Mouse (Mus musculus): ENCODE results near the gene Pip4k2b.

Pip4k2b gene

GRCm38 (mm10) chr11:97744063-97744717 lies at the start of gene Pip4k2b:
TSS of gene Pip4k2b (minus strand) at chr11:97744704.
- CTCF ChIA-PET, result interaction anchor here (0.6 kb wide), 1 partner anchor 396 kb away, joined by 3 read pairs; no protein-coding TSS in a partner anchor

- CTCF ChIA-PET, result interaction anchor here (0.5 to 0.7 kb wide), 3 partner anchors 8 to 244 kb away, joined by 5 to 10 read pairs (median 5); no protein-coding TSS in a partner anchor
Measured at GRCm38 (mm10) chr11:97793165-97793564, 48.7 kb upstream of the Pip4k2b start.

DNA sequence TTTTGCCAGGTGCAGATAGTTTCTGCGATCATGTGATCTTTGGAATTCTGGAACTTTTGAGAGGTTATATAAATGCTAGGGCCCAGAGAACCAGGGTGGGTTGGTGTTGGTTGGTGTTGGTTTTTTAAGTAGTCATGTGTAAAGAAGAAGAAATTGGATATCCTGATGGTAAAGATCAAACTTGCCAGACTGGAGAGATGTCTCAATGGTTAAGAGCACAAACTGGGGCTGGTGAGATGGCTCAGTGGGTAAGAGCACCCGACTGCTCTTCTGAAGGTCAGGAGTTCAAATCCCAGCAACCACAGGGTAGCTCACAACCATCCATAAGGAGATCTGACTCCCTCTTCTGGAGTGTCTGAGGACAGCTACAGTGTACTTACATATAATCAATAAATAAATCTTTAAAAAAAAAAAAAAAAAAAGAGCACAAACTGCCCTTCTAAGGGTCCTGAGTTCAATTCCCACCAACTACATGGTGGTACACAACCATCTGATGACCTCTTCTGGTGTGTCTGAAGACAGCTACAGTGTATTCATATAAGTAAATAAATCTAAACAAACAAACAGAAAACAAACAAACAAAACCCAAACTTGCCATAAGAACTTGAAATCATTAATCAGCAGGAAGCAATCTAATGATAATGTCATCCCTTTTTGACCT lies 46.4 kb upstream of the Pip4k2b start:
- CTCF ChIA-PET, result interaction anchor here (0.7 to 1.2 kb wide), 2 partner anchors 95 to 213 kb away, joined by 5 to 10 read pairs; no protein-coding TSS in a partner anchor

GRCm38 (mm10) chr11:97789727-97790126 lies 45.2 kb upstream of the Pip4k2b start:
- CTCF ChIA-PET, result no interaction called here

DNA sequence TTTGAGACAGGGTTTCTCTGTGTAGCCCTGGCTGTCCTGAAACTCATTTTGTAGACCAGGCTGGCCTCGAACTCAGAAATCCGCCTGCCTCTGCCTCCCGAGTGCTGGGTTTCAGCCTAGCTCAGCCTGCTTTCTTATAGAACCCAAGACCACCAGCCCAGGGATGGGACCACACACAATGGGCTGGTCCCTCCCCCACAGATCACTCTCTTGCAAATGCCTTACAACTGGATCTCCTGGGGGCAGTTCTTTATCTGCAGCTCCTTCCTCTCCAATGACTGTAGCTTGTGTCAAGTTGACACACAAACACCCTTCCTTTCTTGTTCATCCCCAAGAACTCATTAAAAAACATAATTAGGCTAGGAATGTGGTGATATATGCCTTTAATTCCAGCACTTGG lies 43.5 kb upstream of the Pip4k2b start:
- CTCF ChIA-PET, result no interaction called here

DNA sequence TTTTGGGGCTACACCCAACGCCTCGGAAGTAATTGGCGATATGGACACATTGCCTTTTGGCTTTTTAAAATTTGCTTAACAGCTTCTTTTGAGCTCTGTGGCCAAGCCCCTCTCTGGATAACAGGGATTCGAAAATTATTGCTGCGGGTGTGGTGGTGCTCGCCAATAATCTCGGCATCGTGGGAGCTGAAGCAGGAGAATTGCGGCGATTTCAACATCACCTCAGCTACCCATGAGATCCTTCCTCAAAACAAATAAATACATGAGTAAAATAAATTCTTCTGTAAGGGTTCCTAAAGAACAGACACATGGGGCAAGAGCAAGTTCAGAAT lies 38.0 kb upstream of the Pip4k2b start:
- CTCF ChIA-PET, result interaction anchor here (0.5 to 0.6 kb wide), 2 partner anchors 17 to 119 kb away, joined by 3 to 5 read pairs; no protein-coding TSS in a partner anchor

- CTCF ChIA-PET, result no interaction called here
Measured at GRCm38 (mm10) chr11:97781832-97782563, 37.5 kb upstream of the Pip4k2b start, which contains the start of gene Rpl23. TSS of gene Rpl23 (minus strand) at chr11:97782437.

DNA sequence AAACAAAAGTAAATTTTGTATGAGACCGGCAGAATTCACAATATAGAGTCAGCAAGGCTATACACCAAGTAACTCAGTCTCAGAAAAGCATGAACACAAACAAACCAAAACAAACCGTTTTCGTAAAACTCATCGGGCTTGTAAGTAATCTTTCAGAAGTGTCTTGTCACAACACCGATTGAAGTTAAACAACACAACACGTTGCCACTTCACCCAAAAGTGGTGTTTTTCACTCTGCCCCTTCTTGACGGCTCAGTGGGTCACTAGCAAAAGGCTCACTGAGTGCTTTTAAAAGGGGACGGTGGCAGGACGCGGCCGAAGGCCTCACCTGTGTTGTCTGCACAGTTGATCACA lies 37.0 kb upstream of the Pip4k2b start:
- CTCF ChIA-PET, result interaction anchor here (0.7 kb wide), 1 partner anchor 84 kb away, joined by 3 read pairs; no protein-coding TSS in a partner anchor

- CTCF ChIA-PET, result no interaction called here
Measured at GRCm38 (mm10) chr11:97779968-97780701, 35.6 kb upstream of the Pip4k2b start.

DNA sequence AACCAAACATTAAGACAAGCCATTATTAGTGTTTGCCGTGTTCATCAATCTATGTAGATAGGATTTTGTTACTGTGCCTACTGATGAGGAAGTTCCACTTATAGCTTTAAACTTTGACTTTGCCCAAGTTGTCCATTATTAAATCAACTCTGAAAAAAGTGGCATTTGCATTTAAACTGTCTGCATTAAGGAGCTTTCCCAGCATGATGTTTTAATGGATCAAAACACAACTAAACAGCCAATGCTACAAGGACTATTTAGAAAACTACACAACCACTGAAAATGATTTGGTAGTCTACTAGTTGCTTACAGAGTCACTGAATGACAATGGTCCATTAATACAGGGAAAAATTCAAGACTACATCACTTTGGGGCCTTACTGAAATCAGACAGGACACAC lies 34.4 kb upstream of the Pip4k2b start:
- CTCF ChIA-PET, result no interaction called here

GRCm38 (mm10) chr11:97777129-97777529 lies 32.6 kb upstream of the Pip4k2b start:
- CTCF ChIA-PET, result no interaction called here

- CTCF ChIA-PET, result no interaction called here
Measured at GRCm38 (mm10) chr11:97776497-97777128, 32.1 kb upstream of the Pip4k2b start.

DNA sequence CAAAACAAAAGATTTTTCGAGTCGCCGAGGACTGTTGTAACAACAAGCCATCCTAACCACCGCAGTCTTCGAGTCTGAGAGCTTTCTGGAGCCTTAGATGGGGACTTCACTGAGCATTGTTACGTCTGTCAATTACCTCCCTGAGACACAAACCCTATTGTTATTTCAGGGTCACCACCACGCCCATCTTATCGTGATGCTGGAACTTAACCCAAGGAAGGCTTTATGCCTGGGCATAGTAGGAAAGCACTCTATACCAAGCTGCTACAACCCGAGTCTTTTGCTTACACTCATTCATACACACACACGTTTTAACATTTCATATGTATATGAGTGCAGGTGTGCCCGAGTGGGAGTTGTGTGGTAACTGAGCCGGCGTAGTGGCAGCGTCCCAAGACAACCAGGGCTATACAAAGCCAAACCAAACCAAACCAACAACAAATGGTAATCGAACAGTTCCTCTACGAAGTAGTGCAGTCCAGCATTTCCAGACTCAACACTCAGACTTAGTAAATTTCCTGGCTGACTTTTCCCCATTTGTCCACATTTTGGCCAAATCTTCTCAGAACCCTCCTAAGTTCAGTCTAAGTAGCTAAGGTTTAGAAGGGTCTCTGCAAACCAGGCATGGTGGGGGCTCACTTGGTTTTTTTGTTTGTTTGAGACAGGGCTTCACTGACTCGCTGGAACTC lies 31.4 kb upstream of the Pip4k2b start, which contains the start of gene 1700001P01Rik:
TSS of gene 1700001P01Rik (minus strand) at position 111 of the 689 bp plus-strand sequence.
- CTCF ChIA-PET, result no interaction called here

- CTCF ChIA-PET, result no interaction called here
Measured at GRCm38 (mm10) chr11:97775186-97775585, 30.7 kb upstream of the Pip4k2b start.

GRCm38 (mm10) chr11:97771410-97771809 lies 26.9 kb upstream of the Pip4k2b start:
- CTCF ChIA-PET, result no interaction called here

DNA sequence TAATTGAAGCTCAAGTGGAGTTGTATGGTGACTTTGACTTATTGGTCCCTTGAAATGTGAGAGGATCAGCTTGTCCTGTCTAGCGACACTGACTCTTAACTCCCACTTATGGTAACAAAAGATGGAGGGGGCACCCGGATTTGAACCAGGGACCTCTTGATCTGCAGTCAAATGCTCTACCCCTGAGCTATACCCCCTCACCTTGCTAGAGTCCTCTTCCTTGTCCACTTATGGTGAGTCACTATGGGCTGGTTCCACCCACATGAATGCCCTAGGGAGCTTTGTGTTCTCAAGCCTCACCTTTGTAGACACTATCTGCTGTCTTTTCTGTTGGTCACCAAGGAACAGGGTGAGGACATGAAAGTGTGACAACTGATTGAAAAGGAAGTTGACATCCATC lies 25.2 kb upstream of the Pip4k2b start:
- CTCF ChIA-PET, result interaction anchor here (0.7 kb wide), 1 partner anchor 16 kb away, joined by 4 read pairs; no protein-coding TSS in a partner anchor

DNA sequence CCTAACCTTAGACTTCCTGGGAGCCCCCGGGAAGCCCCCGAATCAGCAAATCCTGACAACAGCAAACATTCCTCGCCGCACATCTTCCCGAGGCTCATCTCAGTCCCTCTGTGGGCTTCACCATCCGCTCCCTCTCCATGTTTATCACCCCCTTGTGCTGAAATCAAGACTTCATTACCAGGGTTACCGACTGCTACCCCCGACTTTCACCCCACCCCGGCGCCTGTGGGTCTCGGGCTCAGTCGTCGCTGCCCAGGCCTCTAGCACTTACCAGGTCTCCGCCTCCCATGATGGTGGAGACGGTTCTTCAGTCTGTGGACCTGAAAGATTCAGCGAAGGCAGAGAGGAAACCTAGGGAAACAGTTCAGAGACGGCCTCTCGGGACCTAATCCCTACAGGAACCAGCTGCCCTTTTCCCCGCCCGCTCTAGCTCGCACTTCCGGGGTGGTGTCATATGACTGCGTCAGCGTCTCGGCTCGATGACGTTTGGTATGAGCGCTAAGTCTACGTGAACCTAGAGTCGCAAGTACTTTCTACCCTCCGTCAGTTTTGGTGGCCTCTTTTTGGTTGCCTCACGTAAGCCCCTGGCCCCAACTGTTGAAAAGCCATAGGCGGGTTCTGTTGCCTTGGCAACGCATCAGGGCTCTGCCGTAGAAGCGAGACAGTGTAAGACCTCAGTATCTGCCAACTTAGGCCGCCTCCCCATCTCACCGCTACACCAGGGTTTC lies 21.8 kb upstream of the Pip4k2b start, which contains the start of gene Cwc25:
TSS of gene Cwc25 (minus strand) at position 403 of the 728 bp plus-strand sequence.
- CTCF ChIA-PET, result interaction anchor here (0.6 kb wide), 2 partner anchors 16 to 56 kb away, joined by 3 read pairs; no protein-coding TSS in a partner anchor

DNA sequence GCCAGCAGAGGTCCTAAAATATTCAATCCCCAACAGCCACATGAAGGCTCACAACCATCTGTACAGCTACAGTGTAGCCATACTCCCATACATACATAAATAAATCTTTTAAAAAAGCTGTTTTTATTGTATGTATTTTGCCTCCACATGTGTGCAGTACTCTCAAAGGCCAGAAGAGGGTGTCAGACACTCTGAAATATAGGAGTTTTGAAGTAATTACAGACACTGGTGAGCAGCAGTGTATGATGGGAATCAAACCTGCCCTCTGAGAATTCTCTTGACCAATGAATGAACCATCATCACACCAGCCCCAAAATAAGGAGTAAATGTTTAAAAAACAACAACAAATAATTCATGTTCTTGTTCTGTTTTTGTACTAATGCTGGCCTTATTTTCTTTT lies 17.1 kb upstream of the Pip4k2b start:
- CTCF ChIA-PET, result no interaction called here

DNA sequence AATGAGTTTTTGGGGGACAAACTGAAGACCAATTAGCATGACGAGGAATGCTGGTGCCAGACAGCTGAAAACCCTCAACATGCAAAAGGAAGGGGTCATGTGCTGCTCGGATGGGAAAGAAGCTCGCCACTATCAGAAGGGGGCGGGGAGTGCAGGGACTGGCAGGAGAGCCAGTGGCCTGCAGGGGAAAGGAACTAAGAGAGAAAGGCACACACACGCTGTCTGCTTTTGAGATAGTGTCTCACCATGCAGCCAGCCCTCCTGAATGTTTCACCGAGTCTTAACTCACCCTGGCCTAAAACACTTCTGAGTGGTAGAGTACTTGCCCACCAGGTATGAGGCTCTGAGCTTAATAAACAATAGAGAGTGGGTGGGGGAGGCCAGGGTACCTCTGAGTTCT lies 14.4 kb upstream of the Pip4k2b start:
- CTCF ChIA-PET, result interaction anchor here (0.6 to 0.9 kb wide), 2 partner anchors 74 to 429 kb away, joined by 3 to 4 read pairs; no protein-coding TSS in a partner anchor

DNA sequence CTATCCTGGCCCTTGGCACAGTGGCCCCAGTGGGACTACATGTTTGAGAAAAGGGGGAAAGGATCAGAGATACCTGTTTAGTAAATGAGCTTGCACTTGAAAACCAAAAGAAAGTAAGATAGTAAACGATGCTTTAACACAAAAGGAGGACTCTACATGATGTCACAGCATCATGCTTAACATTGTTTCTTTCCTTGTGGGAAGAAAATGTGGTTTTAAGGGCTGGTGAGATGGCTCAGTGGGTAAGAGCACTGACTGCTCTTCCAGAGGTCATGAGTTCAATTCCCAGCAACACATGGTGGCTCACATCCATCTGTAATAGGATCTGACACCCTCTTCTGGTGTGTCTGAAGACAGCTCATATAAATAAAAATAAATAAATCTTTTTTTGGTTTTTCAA lies 13.6 kb upstream of the Pip4k2b start:
- CTCF ChIA-PET, result no interaction called here

Data from spleen, embryonic (tissue).